In genomic region chr9:113462267-113462887, GRCm38 (mm10) we compare ENCODE assay signal across 17 mouse cellular contexts.
DNase-seq lines count a peak whose midpoint lies in the region; ATAC-seq lines count a peak whose summit lies in the region.
"Had no signal": no experiment of that assay in that cellular context is flagged by ENCODE, and none has a peak within 500 bp of the region (broad histone marks: within the 10 kb centered on the region; RNA-seq: fewer than 3 reads in every experiment).

No protein-coding gene starts in this region.

- 45% methylated on average over 1 of the region's 1 CpGs for WGBS in forebrain, embryonic 12.5 days
- WGBS in hindbrain, embryonic 15.5 days, result 35% methylated on average over 1 of the region's 1 CpGs
- 47% methylated on average over 1 of the region's 1 CpGs for WGBS in midbrain, embryonic 13.5 days

- H3K4me3 ChIP-seq in forebrain, embryonic 12.5 days (replicated peaks), result no peak overlapping the region
- no peak overlapping the region for H3K4me3 ChIP-seq in hindbrain, embryonic 15.5 days
- H3K4me3 ChIP-seq in midbrain, embryonic 13.5 days (replicated peaks), result no peak overlapping the region

- peak overlapping the region; percentile 62 for H3K27ac ChIP-seq in forebrain, embryonic 12.5 days
- peak overlapping the region; percentile 63 for H3K27ac ChIP-seq in hindbrain, embryonic 15.5 days (replicated peaks)
- H3K27ac ChIP-seq in midbrain, embryonic 13.5 days, result peak overlapping the region; percentile 71
- H3K27ac ChIP-seq: liver, embryonic 14.5 days had no signal

- no peaks in the 10 kb centered on the region for H3K27me3 ChIP-seq in forebrain, embryonic 12.5 days
- no peaks in the 10 kb centered on the region for H3K27me3 ChIP-seq in hindbrain, embryonic 15.5 days
- H3K27me3 ChIP-seq in midbrain, embryonic 13.5 days, result no peaks in the 10 kb centered on the region

- no peak overlapping the region for H3K4me2 ChIP-seq in forebrain, embryonic 12.5 days
- no peak overlapping the region for H3K4me2 ChIP-seq in hindbrain, embryonic 15.5 days
- no peak overlapping the region for H3K4me2 ChIP-seq in midbrain, embryonic 13.5 days (replicated peaks)

- peak; percentile 37 for DNase-seq in brain, adult 2 months (ENCODE audit: low read depth, low spot score)
- DNase-seq in kidney, postnatal 14 days, result no peak
- no peak for DNase-seq in cerebellum, adult 9-10 months
- DNase-seq in kidney, postnatal 25 days, result no peak
- DNase-seq in testis, postnatal 10 days (ENCODE audit: low spot score), result no peak
- DNase-seq: B cell, adult 2 months; gastrocnemius, postnatal 36 days; heart, postnatal 10 days; kidney, adult 2 months; layer of hippocampus, postnatal 36 days; lung, postnatal 36 days; thymus, adult 2 months had no signal

- peaks cover 18% of the 10 kb centered on the region for H3K4me1 ChIP-seq in forebrain, embryonic 12.5 days
- peaks cover 10% of the 10 kb centered on the region for H3K4me1 ChIP-seq in hindbrain, embryonic 15.5 days (replicated peaks)
- peaks cover 25% of the 10 kb centered on the region for H3K4me1 ChIP-seq in midbrain, embryonic 13.5 days (replicated peaks)

- H3K36me3 ChIP-seq in forebrain, embryonic 12.5 days (replicated peaks), result no peaks in the 10 kb centered on the region
- H3K36me3 ChIP-seq in hindbrain, embryonic 15.5 days, result no peaks in the 10 kb centered on the region
- H3K36me3 ChIP-seq in midbrain, embryonic 13.5 days, result no peaks in the 10 kb centered on the region
- H3K36me3 ChIP-seq: G1E had no signal

- H3K9ac ChIP-seq in forebrain, embryonic 12.5 days, result no peak overlapping the region
- no peak overlapping the region for H3K9ac ChIP-seq in hindbrain, embryonic 15.5 days
- H3K9ac ChIP-seq in midbrain, embryonic 13.5 days (replicated peaks), result no peak overlapping the region
- H3K9ac ChIP-seq: liver, embryonic 14.5 days had no signal

- peak; percentile 91 for ATAC-seq in forebrain, embryonic 12.5 days (ENCODE audit: low FRiP score)
- peak; percentile 89 for ATAC-seq in hindbrain, embryonic 15.5 days (ENCODE audit: low FRiP score, low read depth)
- ATAC-seq in midbrain, embryonic 13.5 days, result peak; percentile 96

- no peaks in the 10 kb centered on the region for H3K9me3 ChIP-seq in forebrain, embryonic 12.5 days
- no peaks in the 10 kb centered on the region for H3K9me3 ChIP-seq in hindbrain, embryonic 15.5 days
- H3K9me3 ChIP-seq in midbrain, embryonic 13.5 days, result no peaks in the 10 kb centered on the region
